Mouse (Mus musculus) cerebellum, postnatal 25 days (tissue): Measurements from ENCODE around the gene Slc19a1.

Experiments used
- DNase-seq, 2 experiments: peaks; one replicate each; pipeline ENCODE4 v3.0.0; 2021; ENCODE audit warnings: mixed read lengths in 2 of 2

Slc19a1 gene

DNA sequence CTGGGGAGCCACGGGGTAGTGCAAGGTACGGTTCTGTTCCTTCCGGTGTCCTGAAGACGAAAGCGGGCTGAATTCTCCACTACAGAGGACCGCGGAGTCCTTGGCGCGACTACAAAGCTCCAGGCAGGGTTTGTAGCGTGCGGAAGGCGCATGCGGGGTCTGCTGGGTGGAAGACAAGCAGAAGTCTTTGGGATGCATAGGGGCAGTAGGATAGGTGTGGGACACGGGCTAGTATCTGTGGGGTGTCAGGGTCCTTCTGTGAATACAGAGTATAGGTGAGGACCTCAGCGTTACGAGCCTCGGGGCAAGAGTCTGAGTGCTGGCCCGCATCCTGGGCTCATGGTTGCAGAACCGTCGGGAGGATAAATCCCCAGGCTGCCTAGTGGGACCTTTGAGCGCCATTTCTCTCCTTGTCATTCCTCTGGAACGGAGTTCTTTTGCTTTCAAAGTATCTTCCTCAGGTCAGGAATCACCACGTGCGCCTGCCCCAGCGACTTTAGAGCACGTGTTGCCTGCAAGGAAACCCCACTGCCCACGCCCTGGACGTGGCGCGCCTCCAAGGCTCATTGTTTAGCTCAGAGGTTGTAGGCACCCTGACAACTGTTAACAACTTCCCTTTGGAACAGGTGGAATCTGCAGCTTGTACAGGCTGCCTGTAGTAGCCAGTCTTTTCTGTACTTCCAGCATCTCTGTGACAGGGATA lies 1.4 kb downstream of the Slc19a1 start:
- DNase-seq = peak in 1 of 2 experiments; percentile 70

GRCm38 (mm10) chr10:77035487-77035886 lies 3.4 kb downstream of the Slc19a1 start:
- DNase-seq = no peak

DNA sequence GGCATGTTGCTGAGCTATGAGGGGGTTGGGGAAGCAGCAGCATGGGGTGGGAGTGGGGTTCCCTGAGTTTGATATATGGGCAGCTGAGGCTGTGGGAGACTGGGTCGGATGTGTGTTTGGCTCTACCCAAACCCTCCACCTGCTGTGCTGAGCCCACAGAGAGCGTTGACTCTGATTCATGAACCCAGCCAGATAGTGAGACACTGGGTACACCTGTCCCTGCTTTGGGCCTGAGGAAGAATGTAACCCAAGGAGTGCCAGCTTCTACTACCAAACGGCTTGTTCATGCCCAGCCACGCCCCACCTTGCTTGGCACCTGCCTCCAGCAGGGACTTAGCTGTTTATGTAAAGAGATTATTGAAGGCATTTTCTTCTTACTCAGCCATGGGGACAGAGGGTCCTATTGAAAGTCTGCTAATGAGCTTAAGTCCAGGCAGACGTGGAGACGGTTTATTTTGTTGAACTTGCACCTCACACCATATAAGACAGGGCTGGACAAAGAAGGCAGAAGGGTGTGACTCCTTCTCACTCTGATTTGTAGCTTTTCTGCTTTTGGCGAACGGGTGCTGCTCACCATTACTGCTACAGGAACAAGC lies 6.6 kb downstream of the Slc19a1 start:
- DNase-seq = no peak

- no peak for DNase-seq
Measured at GRCm38 (mm10) chr10:77048196-77048595, 16.2 kb downstream of the Slc19a1 start.

DNA sequence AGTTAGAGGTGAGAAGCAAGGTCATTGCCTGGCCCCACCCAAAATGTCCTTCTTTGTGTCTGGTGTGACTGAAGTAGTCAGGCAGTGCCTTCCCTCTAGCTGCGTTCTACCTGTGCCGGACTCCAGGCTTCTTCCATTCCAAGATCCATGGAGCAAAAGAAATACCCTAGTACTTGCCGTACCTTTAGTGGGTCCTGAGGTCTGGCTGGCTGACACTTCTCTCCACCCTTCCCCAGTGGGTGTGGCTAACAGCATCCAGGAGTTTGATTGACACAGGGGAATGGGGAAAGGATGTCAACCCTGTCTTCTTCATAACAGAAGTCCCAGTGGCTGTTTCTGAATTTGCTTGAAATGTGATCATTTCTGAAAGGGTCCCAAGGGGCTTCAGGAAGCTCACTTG lies 16.6 kb downstream of the Slc19a1 start:
- DNase-seq = no peak

GRCm38 (mm10) chr10:77056768-77057167 lies 24.7 kb downstream of the Slc19a1 start:
- no peak for DNase-seq

DNA sequence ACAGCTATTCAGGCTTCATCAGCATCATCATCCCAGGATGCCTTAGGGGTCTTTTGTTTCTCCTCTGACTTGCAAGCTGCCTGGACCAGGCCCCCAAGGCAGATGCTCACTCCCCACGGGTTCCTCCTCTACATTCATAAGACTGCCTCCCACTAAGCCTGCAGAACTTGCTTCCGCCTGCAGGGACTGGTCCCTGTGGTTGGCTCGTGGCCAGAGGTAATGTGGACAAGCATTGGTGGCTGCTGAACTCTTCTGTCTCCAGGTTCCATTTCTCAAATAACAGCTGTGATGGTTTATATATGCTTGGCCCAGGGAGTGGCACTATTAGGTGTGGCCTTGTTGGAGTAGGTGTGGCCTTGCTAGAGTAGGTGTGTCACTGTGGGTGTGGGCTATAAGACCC lies 29.4 kb downstream of the Slc19a1 start:
- peak in 1 of 2 experiments; percentile 40 for DNase-seq

DNA sequence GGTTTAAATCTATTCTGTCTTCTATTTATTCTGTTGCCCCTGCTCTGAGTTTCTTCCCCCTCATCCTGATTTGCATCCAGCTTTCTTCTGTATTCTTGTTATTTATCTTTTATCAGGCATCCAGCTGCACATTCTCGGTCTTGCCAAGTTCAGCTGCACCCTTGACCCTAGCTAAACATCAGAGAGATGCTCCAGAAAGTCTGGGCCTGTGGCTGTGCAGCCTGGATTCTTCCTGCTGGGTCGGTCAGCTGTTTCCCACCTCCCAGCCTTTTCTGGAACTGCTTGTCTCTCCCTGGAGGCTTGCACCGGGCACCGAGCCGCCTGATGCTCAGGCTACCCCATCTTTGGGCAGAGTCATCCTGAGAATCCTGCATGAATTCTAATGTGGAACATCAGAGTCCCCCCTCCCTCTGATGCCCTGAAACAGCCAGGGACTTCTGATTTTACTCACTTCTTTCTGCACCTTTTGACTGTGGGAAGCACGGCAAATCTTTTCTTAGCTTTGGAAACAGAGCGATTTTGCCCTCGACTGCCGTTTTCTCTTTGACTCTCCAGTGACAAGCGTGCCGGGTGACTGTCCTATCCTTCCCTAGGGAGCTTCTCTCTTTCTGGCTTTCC lies 30.5 kb downstream of the Slc19a1 start:
- DNase-seq = no peak

DNA sequence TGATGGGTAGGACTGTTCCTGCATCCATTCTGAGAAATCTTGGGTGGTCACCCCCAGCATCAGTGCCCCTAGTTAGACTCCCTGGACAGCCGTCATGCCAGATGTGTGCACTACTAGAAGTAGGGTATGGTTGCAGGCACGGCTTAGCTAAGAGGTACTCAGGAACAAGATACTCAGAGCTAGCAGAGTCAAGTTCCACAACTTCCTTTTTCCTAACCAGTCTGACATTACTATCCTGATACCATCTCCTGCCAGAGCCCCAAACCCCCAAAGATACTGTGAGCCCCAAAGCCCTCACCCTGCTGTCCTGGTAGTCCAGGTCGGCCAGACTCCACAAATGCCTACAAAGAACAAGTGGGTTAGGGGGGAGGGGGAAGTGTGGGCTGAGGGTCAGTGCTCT lies 32.2 kb downstream of the Slc19a1 start:
- no peak for DNase-seq

DNA sequence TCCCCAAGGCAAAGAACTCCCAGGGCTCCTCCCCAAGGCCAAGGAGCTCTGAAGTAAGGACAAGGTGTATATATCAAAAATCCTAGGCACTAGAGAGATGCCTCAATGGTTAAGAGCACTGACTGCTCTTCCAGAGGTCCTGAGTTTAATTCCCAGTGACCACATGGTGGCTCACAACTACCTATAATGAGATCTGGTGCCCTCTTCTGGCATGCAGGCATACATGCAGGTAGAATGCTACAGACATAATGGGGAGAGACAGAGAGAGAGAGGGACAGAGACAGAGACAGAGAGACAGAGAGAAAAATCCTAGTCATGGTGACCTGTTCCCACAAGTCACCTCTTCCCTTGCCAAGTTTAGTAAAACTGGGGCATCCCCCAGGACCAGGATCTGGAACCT lies 32.6 kb downstream of the Slc19a1 start:
- no peak for DNase-seq

GRCm38 (mm10) chr10:77068469-77068868 lies 36.4 kb downstream of the Slc19a1 start:
- DNase-seq = no peak

GRCm38 (mm10) chr10:77070072-77070471 lies 38.0 kb downstream of the Slc19a1 start:
- DNase-seq = peak; percentile 78 to 88

- peak; percentile 64 to 75 for DNase-seq
Measured at GRCm38 (mm10) chr10:77074276-77074974, 42.4 kb downstream of the Slc19a1 start.

GRCm38 (mm10) chr10:77078456-77078855 lies 46.4 kb downstream of the Slc19a1 start:
- DNase-seq = peak in 1 of 2 experiments; percentile 0

DNA sequence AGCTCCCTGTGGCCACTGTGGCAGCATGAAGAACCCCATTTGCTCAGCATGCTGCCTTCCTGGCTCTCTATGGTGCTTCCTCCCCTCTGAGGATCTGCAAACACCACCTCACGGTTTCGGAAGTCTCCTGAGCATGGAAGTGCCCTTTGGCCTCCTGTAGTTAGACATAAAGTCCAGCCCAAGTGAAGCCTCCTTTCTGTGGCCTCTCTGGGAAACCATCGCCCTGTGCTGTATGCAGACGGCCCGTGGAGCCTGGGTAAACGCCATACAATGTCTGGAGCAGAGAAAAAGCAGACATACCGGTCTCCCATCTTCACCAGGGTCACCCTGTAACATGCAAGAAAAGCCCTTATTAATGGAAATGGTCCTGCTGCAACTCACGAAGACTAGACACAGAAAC lies 46.9 kb downstream of the Slc19a1 start:
- peak in 1 of 2 experiments; percentile 1 for DNase-seq

- DNase-seq = peak; percentile 85 to 90
Measured at GRCm38 (mm10) chr10:77082453-77082852, 50.4 kb downstream of the Slc19a1 start.

DNA sequence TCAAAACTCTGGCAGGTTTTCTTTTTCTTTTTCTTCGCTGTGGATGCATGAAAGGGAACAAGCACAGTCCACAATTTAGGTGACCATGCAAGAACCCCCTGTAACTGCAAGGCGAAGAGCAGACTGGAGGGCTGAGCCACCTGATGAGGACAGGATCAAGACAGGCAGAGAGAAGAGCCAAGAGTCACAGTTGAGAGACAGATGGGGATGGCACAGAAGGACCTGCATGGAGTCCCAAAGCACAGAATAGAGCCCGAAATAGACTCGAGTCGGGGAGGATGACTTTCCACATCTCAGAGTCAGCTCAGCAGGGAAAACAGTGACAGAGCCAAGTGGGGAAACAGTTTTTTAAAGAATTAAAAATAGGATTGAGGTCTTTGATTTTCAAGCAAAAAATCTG lies 50.9 kb downstream of the Slc19a1 start:
- peak; percentile 39 to 50 for DNase-seq

GRCm38 (mm10) chr10:77084568-77084967 lies 52.5 kb downstream of the Slc19a1 start:
- DNase-seq = no peak

- peak in 1 of 2 experiments; percentile 51 for DNase-seq
Measured at GRCm38 (mm10) chr10:77089336-77089735, 57.3 kb downstream of the Slc19a1 start.

- DNase-seq = no peak
Measured at GRCm38 (mm10) chr10:77090063-77090462, 58.0 kb downstream of the Slc19a1 start.

DNA sequence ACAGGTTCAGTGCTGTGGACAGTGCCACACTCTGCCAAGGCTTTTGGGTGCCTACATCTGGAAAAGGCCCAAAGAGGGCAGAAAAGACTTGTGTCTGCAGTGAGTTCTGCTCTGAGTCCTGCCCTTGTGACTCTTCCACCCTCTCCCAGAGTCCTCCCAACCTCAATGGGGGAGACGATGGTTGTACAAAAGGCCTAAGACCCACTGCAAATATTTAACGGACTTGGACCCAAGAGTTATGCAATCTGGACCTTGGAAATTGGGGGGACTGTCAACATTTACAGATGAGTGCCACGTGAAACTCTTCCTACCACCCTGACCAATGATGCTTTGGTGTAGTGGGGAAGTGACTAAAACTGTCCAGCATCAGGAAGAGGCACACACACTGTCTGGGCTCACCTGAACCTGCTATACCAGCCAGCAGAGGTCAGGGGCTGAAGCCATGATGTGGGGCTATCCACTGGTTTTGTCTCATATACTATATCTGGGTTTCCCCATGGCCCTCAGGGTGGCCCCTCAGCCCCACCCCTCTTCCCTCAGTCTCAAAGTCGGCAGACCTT lies 59.6 kb downstream of the Slc19a1 start:
- no peak for DNase-seq

- DNase-seq = peak; percentile 44 to 67
Measured at GRCm38 (mm10) chr10:77093817-77094216, 61.8 kb downstream of the Slc19a1 start.

GRCm38 (mm10) chr10:77095666-77096065 lies 63.6 kb downstream of the Slc19a1 start:
- DNase-seq = no peak
